Mouse (Mus musculus) stomach, postnatal 0 days (tissue): ENCODE data around the gene Reps2.

Experiments
- CTCF ChIP-seq: IDR thresholded peaks from 2 replicates; pipeline ENCODE4 v1.5.1; 2016; ENCODE audit warnings: antibody characterized with exemption, low read depth, mild to moderate bottlenecking, moderate library complexity
- EP300 ChIP-seq: optimal IDR thresholded peaks from 2 replicates; pipeline ENCODE3; 2016; ENCODE audit warnings: antibody characterized with exemption

GRCm38 (mm10) chrX:162590145-162590790 lies 53.2 kb downstream of the Reps2 start:
- TF ChIP-seq CTCF (no peak), EP300 (no peak)
